Mouse (Mus musculus) MEL (cell line): ENCODE measurements around the gene Cenpx. TPM values are rescaled to one million over a fixed set of nuclear protein-coding genes. Genes with fewer than 3 reads are reported as not detected.

ENCODE experiments used
- DNase-seq: peaks from one replicate; pipeline ENCODE4 v3.0.0; 2011; ENCODE audit warnings: low read depth, low spot score
- H3K27ac ChIP-seq: 2 replicates; pipeline ENCODE4 v1.5.1; 2012; ENCODE audit warnings: low read depth, mild to moderate bottlenecking, control low read depth, low read length, moderate library complexity; ENCODE audit not compliant: control insufficient read depth
- H3K27me3 ChIP-seq, 2 experiments: fragments of 150-350 bp in 1 of 2; sonication (generic) in 1 of 2; 2 replicates each; pipeline ENCODE4 v1.6.1; 2012; ENCODE audit warnings: low read length in 2 of 2, mild to moderate bottlenecking in 2 of 2, improper control_type of control experiment in 1 of 2, moderate library complexity in 1 of 2; ENCODE audit not compliant: insufficient read depth in 2 of 2, control insufficient read depth in 1 of 2
- H3K36me3 ChIP-seq, 2 experiments: 2 replicates each; pipeline ENCODE4 v1.6.1; 2012 to 2014; ENCODE audit warnings: low read length in 2 of 2, improper control_type of control experiment in 1 of 2, inconsistent platforms in 1 of 2, mild to moderate bottlenecking in 1 of 2; ENCODE audit not compliant: insufficient read depth in 2 of 2, control insufficient read depth in 1 of 2
- H3K4me1 ChIP-seq, 2 experiments: fragments of 150-350 bp in 1 of 2; sonication (generic) in 1 of 2; 2 replicates each; pipeline ENCODE4 v1.6.1; 2012; ENCODE audit warnings: low read length in 2 of 2, improper control_type of control experiment in 1 of 2, mild to moderate bottlenecking in 1 of 2; ENCODE audit not compliant: insufficient read depth in 2 of 2, control insufficient read depth in 1 of 2
- H3K4me3 ChIP-seq, 2 experiments: fragments of 150-350 bp in 1 of 2; sonication (generic) in 1 of 2; 2 replicates each; pipeline ENCODE4 v1.5.1; 2012; ENCODE audit warnings: low read depth in 2 of 2, low read length in 2 of 2, mild to moderate bottlenecking in 2 of 2, moderate library complexity in 2 of 2, control low read depth in 1 of 2, improper control_type of control experiment in 1 of 2; ENCODE audit not compliant: control insufficient read depth in 1 of 2, insufficient read depth in 1 of 2
- H3K79me2 ChIP-seq: 2 replicates; pipeline ENCODE4 v1.6.1; 2012; ENCODE audit warnings: mild to moderate bottlenecking, low read length, moderate library complexity; ENCODE audit not compliant: control insufficient read depth, poor library complexity, insufficient read depth
- H3K9ac ChIP-seq: 2 replicates; pipeline ENCODE4 v1.6.1; 2012; ENCODE audit warnings: low read depth, mild to moderate bottlenecking, control low read depth, low read length, moderate library complexity; ENCODE audit not compliant: control insufficient read depth, poor library complexity, severe bottlenecking
- H3K9me3 ChIP-seq: fragments of 150-350 bp; sonication (generic); replicated peaks from 2 replicates; pipeline ENCODE4 v1.6.1; 2012; ENCODE audit warnings: mild to moderate bottlenecking, low read length, improper control_type of control experiment, moderate library complexity; ENCODE audit not compliant: insufficient read depth
- CTCF ChIP-seq, 3 experiments: IDR thresholded peaks in 2 of 3; conservative IDR thresholded peaks in 1 of 3; 2 replicates each; pipeline ENCODE4 v1.5.1; 2011 to 2012; ENCODE audit warnings: low read length in 3 of 3, low read depth in 2 of 3, mild to moderate bottlenecking in 2 of 3, improper control_type of control experiment in 1 of 3, inconsistent platforms in 1 of 3, mixed read lengths in 1 of 3, moderate library complexity in 1 of 3; ENCODE audit not compliant: control insufficient read depth in 1 of 3, insufficient read depth in 1 of 3, poor library complexity in 1 of 3, severe bottlenecking in 1 of 3
- E2F4 ChIP-seq: IDR thresholded peaks from 2 replicates; pipeline ENCODE4 v1.6.1; 2011; ENCODE audit warnings: low read depth, low read length, improper control_type of control experiment, borderline replicate concordance
- GABPA ChIP-seq: IDR thresholded peaks from 2 replicates; pipeline ENCODE4 v1.6.1; 2012; ENCODE audit warnings: low read depth, mild to moderate bottlenecking, inconsistent platforms, low read length, improper control_type of control experiment, moderate library complexity
- GATA1 ChIP-seq: IDR thresholded peaks from 2 replicates; pipeline ENCODE4 v1.6.1; 2011; ENCODE audit warnings: low read depth, low read length, improper control_type of control experiment
- HCFC1 ChIP-seq: IDR thresholded peaks from 2 replicates; pipeline ENCODE4 v1.6.1; 2012; ENCODE audit warnings: low read depth, mild to moderate bottlenecking, inconsistent platforms, low read length, improper control_type of control experiment, moderate library complexity
- KAT2A ChIP-seq: conservative IDR thresholded peaks from 2 replicates; pipeline ENCODE4 v1.6.1; 2012; ENCODE audit warnings: low read depth, low read length, improper control_type of control experiment, inconsistent platforms
- MXI1 ChIP-seq: IDR thresholded peaks from 2 replicates; pipeline ENCODE4 v1.6.1; 2011; ENCODE audit warnings: mild to moderate bottlenecking, low read depth, low read length, improper control_type of control experiment
- MYB ChIP-seq: IDR thresholded peaks from 2 replicates; pipeline ENCODE4 v1.6.1; 2011; ENCODE audit warnings: mild to moderate bottlenecking, low read depth, low read length, improper control_type of control experiment
- NELFE ChIP-seq: IDR thresholded peaks from 2 replicates; pipeline ENCODE4 v1.6.1; 2011; ENCODE audit warnings: low read depth, low read length, improper control_type of control experiment
- POLR2A ChIP-seq, 2 experiments: IDR thresholded peaks; 2 replicates each; pipeline ENCODE4 v1.6.1; 2011 to 2012; ENCODE audit warnings: low read length in 2 of 2, mild to moderate bottlenecking in 2 of 2, control low read depth in 1 of 2, improper control_type of control experiment in 1 of 2, low read depth in 1 of 2, moderate library complexity in 1 of 2; ENCODE audit not compliant: control insufficient read depth in 1 of 2, insufficient read depth in 1 of 2, poor library complexity in 1 of 2
- RAD21 ChIP-seq: IDR thresholded peaks from 2 replicates; pipeline ENCODE4 v1.6.1; 2011; ENCODE audit warnings: mild to moderate bottlenecking, low read depth, low read length, improper control_type of control experiment
- RCOR1 ChIP-seq: IDR thresholded peaks from 2 replicates; pipeline ENCODE4 v1.6.1; 2012; ENCODE audit warnings: low read depth, mild to moderate bottlenecking, inconsistent platforms, low read length, improper control_type of control experiment
- SIN3A ChIP-seq: IDR thresholded peaks from 2 replicates; pipeline ENCODE4 v1.6.1; 2012; ENCODE audit warnings: low read length, improper control_type of control experiment, inconsistent platforms
- SMC3 ChIP-seq: IDR thresholded peaks from 2 replicates; pipeline ENCODE4 v1.6.1; 2011; ENCODE audit warnings: low read depth, low read length, improper control_type of control experiment
- TBP ChIP-seq: IDR thresholded peaks from 2 replicates; pipeline ENCODE4 v1.8.0; 2011; ENCODE audit warnings: low read depth, low read length, improper control_type of control experiment
- TCF12 ChIP-seq: IDR thresholded peaks from 2 replicates; pipeline ENCODE4 v1.6.1; 2014; ENCODE audit warnings: low read depth, mild to moderate bottlenecking, inconsistent platforms, low read length, improper control_type of control experiment, moderate library complexity
- USF1 ChIP-seq: IDR thresholded peaks from 2 replicates; pipeline ENCODE4 v1.6.1; 2014; ENCODE audit warnings: low read depth, mild to moderate bottlenecking, inconsistent platforms, low read length, improper control_type of control experiment, moderate library complexity
- ZKSCAN1 ChIP-seq: IDR thresholded peaks from 2 replicates; pipeline ENCODE4 v1.6.1; 2012; ENCODE audit warnings: low read depth, mild to moderate bottlenecking, inconsistent platforms, low read length, improper control_type of control experiment, moderate library complexity
- ZMIZ1 ChIP-seq: IDR thresholded peaks from 2 replicates; pipeline ENCODE4 v1.6.1; 2012; ENCODE audit warnings: low read depth, mild to moderate bottlenecking, inconsistent platforms, low read length, improper control_type of control experiment, moderate library complexity
- ZNF384 ChIP-seq: IDR thresholded peaks from 2 replicates; pipeline ENCODE4 v1.6.1; 2012; ENCODE audit warnings: low read depth, mild to moderate bottlenecking, inconsistent platforms, low read length, improper control_type of control experiment
- polyA plus RNA-seq, 2 experiments: library from polyadenylated mRNA; stranded (reverse) in 1 of 2; unstranded in 1 of 2; fragments of >175 nt in 1 of 2; fragments of >200 nt in 1 of 2; gene quantifications; 2 replicates each; pipeline versions ENCODE4 v1.2.1 to v1.2.4; 2012; ENCODE audit warnings: low replicate concordance in 2 of 2, low read depth in 1 of 2; ENCODE audit not compliant: insufficient read length in 2 of 2, insufficient read depth in 1 of 2, missing spikeins in 1 of 2
- total RNA-seq: library from RNA; depleted of rRNA; stranded (reverse); fragments of 300-350 nt; gene quantifications from 2 replicates; pipeline ENCODE4 v1.2.3, GENCODE M21; 2012

Gene Cenpx
- total and polyA plus RNA-seq, 3 experiments, result 141 to 206 TPM; not detected in 1

DNA sequence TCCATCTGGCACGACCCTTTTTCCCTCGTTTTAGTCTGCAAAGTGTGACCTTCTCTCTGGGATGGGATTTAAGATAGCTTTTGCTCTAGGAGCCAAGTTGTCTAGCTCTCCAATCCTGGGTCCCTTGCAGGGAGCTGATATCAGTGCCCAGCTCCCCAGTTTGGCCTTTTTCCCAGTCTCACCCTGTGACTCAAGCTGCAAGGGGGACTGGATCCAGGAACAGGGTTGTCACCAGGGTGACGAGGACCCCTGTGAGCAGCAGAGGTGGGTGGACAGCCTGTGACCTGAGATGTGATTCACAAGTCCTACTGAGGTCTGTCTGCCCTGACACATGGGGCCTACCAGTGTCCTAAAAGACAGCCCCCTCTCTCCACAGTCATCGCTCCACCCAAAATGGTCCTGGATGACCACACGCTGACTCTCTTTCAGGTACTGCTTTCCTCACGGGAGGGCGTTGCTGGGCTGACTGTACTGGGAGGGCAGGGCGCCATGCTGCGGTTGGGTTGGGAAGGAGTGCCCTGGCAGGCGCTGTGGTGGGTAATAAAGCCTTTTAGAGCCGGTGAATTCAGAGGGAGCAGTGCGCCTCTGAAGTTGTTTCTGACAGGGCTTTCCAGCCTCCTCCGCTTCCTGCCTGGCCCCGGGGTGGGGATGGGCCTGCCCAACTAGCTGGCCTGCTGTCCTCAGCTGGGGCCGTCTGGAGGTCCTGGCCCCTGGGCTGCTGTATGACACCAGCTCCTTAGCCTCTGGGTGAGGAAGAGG, 9.7 kb downstream of the Cenpx start:
- no peaks in the 10 kb centered on the region; a peak in 1 of 4 replicates for H3K36me3 ChIP-seq
- no peak overlapping the region for H3K4me3 ChIP-seq
- DNase-seq, result no peak
- H3K9ac ChIP-seq, result no peak overlapping the region
- no peaks in the 10 kb centered on the region for H3K9me3 ChIP-seq
- TF ChIP-seq KAT2A (no peak), SIN3A (no peak), ZMIZ1 (no peak), NELFE (no peak), GATA1 (no peak)
- TF ChIP-seq, all 39 proteins: peak for 0
- Histone ChIP-seq H3K4me1 (no peaks in the 10 kb centered on the region), H3K27me3 (no peaks in the 10 kb centered on the region), H3K27ac (no peak overlapping the region), H3K79me2 (no peaks in the 10 kb centered on the region)

DNA sequence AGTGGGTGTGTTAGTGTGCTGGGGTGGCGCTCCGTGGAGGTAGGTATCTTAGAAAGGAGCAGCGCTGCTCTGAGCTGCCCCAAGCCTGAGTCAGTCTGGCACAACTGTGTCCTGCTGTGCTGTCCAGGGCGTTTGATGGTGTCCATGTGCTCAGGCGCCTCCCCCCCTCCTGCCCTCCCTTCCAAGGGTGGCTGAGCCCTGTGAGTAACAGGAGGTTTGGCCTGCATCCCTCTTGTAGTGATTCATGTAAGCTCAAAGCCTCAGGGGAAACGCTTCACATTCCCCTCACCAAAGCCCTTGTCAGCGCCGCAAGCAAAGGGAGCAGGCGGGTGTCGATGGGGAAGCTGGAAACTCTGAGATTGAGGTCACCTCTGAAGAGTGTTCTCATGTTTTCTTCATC, 15.8 kb downstream of the Cenpx start:
- DNase-seq, result no peak
- Histone ChIP-seq H3K4me3 (no peak overlapping the region), H3K27me3 (no peaks in the 10 kb centered on the region), H3K4me1 (no peaks in the 10 kb centered on the region), H3K36me3 (no peaks in the 10 kb centered on the region; a peak in 1 of 4 replicates), H3K79me2 (no peaks in the 10 kb centered on the region), H3K9ac (no peak overlapping the region), H3K9me3 (no peaks in the 10 kb centered on the region), H3K27ac (no peak overlapping the region)
- TF ChIP-seq RCOR1, result no peak
- TF ChIP-seq TCF12, result no peak
- no peak for TF ChIP-seq USF1
- no peak for TF ChIP-seq HCFC1
- no peak for TF ChIP-seq SMC3
- TF ChIP-seq TBP, result no peak
- no peak for TF ChIP-seq E2F4

DNA sequence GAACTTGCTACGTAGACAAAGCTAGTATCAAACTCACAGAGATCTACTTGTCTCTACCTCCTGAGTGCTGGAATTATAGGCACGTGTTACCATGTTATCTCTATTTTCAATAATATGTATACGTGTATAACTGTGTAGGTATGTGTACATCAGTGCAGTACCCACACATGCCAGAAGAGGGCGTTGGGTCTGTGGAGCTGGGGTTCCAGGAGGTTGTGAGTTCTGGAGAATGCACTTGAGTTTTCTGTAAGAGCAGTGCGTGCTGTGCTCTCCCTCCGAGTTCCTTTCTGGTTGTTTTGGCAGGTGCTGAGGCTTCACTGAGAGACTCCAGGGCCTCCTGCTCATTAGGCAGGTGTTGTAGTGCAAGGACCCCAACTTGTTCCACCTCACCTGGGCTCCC, 17.0 kb downstream of the Cenpx start:
- Histone ChIP-seq H3K27ac (no peak overlapping the region), H3K79me2 (no peaks in the 10 kb centered on the region), H3K4me1 (no peaks in the 10 kb centered on the region), H3K9me3 (no peaks in the 10 kb centered on the region), H3K36me3 (no peaks in the 10 kb centered on the region; a peak in 1 of 4 replicates), H3K4me3 (no peak overlapping the region), H3K27me3 (no peaks in the 10 kb centered on the region), H3K9ac (no peak overlapping the region)
- DNase-seq, result peak; percentile 48
- no peak for TF ChIP-seq ZMIZ1
- no peak for TF ChIP-seq ZKSCAN1
- TF ChIP-seq CTCF (IDR thresholded peaks at IDR 0.05 in 2 of 3, conservative IDR thresholded peaks at IDR 0.05 in 1 of 3; ENCODE audit: control insufficient read depth in 1 of 3, insufficient read depth in 1 of 3, low read depth in 2 of 3, low read length in 3 of 3, poor library complexity in 1 of 3, severe bottlenecking in 1 of 3), result peak; percentile 50 to 67 (median 52)
- TF ChIP-seq POLR2A (IDR thresholded peaks at IDR 0.05; ENCODE audit: control insufficient read depth in 1 of 2, insufficient read depth in 1 of 2, low read depth in 1 of 2, low read length in 2 of 2, poor library complexity in 1 of 2), result peak in 1 of 2 experiments; percentile 21; a peak in 1 of 4 replicates
- no peak for TF ChIP-seq GABPA
- TF ChIP-seq RAD21, result no peak
- no peak for TF ChIP-seq ZNF384
- TF ChIP-seq MXI1, result no peak
- no peak for TF ChIP-seq MYB
- 0 out of 2 replicates have a peak, but pooled peaks have one; percentile 18 for TF ChIP-seq SMC3
